Mouse (Mus musculus): ENCODE data around the gene Dnah8.

- TF ChIP-seq GATA1 (IDR thresholded peaks at IDR 0.05; ENCODE audit: borderline replicate concordance, low read length) (no peak), FLI1 (IDR thresholded peaks at IDR 0.05; ENCODE audit: low read length) (no peak)
Observed at GRCm38 (mm10) chr17:30825731-30826304, 201.7 kb downstream of the Dnah8 start.

All from megakaryocyte, embryonic 14.5 days (primary cell).